ENCODE assay signal across 8 mouse cellular contexts in genomic region chr7:25676085-25676781, GRCm38 (mm10). TPM values are rescaled to one million over a fixed set of nuclear protein-coding genes. Genes with fewer than 3 reads are reported as not detected.
A peak's percentile ranks its signal among the peaks of the same experiment; 100 is the strongest.
DNase-seq lines count a peak whose midpoint lies in the region; ATAC-seq lines count a peak whose summit lies in the region.

No protein-coding gene starts in this region.

- intact Hi-C loops in heart, postnatal 10 days (cut with DNase I) = no loop called here

- no peaks in the 10 kb centered on the region for H3K9me3 ChIP-seq in kidney, embryonic 15.5 days (replicated peaks)
- H3K9me3 ChIP-seq in embryonic facial prominence, embryonic 14.5 days (ENCODE audit: control insufficient read depth, low read length) = no peaks in the 10 kb centered on the region
- no peaks in the 10 kb centered on the region for H3K9me3 ChIP-seq in neural tube, embryonic 14.5 days (ENCODE audit: control insufficient read depth, low read length)

- H3K9ac ChIP-seq in kidney, embryonic 15.5 days = no peak overlapping the region
- H3K9ac ChIP-seq in embryonic facial prominence, embryonic 14.5 days (ENCODE audit: low read depth, low read length) = no peak overlapping the region
- no peak overlapping the region for H3K9ac ChIP-seq in neural tube, embryonic 14.5 days (replicated peaks; ENCODE audit: low read depth, low read length)

- no peak for ATAC-seq in kidney, embryonic 15.5 days (replicated peaks; ENCODE audit: low FRiP score)
- peak; percentile 19; the same call in 1 of the 2 replicates for ATAC-seq in embryonic facial prominence, embryonic 14.5 days (ENCODE audit: low read depth)
- ATAC-seq in neural tube, embryonic 14.5 days (ENCODE audit: low read depth) = peak; percentile 39
- no peak for ATAC-seq in megakaryocyte, adult 5-6 weeks (ENCODE audit: poor library complexity, severe bottlenecking)

- H3K27me3 ChIP-seq in kidney, embryonic 15.5 days = peaks cover 56% of the 10 kb centered on the region
- peaks cover 36% of the 10 kb centered on the region for H3K27me3 ChIP-seq in embryonic facial prominence, embryonic 14.5 days (replicated peaks; ENCODE audit: control insufficient read depth, insufficient read depth, low read length)
- 0 out of 2 replicates have a peak, but pooled peaks cover 6% of the 10 kb centered on the region for H3K27me3 ChIP-seq in neural tube, embryonic 14.5 days (ENCODE audit: control insufficient read depth, insufficient read depth, low read length)

- no peak overlapping the region for H3K4me2 ChIP-seq in kidney, embryonic 15.5 days
- H3K4me2 ChIP-seq in embryonic facial prominence, embryonic 14.5 days (ENCODE audit: low read depth, low read length) = 0 out of 2 replicates have a peak overlapping the region, but pooled peaks have one; percentile 4
- no peak overlapping the region for H3K4me2 ChIP-seq in neural tube, embryonic 14.5 days (ENCODE audit: low read depth, low read length)

- WGBS in kidney, embryonic 15.5 days = 69% methylated on average over 15 of the region's 15 CpGs
- 53% methylated on average over 15 of the region's 15 CpGs for WGBS in embryonic facial prominence, embryonic 14.5 days
- WGBS in neural tube, embryonic 14.5 days = 35% methylated on average over 15 of the region's 15 CpGs

- peak; percentile 89 for DNase-seq in kidney, adult 11 months
- DNase-seq in embryonic facial prominence, embryonic 14.5 days (ENCODE audit: low spot score) = peak; percentile 79
- DNase-seq in heart, postnatal 10 days = peak; percentile 92 to 93
- peak; percentile 92 to 93 for DNase-seq in left cerebral cortex, adult 18-20 months (ENCODE audit: low spot score in 2 of 2)
- no peak for DNase-seq in B cell, adult 2 months

- peaks cover 20% of the 10 kb centered on the region for H3K4me1 ChIP-seq in kidney, embryonic 15.5 days
- peaks cover 12% of the 10 kb centered on the region; the same call in 1 of the 2 replicates for H3K4me1 ChIP-seq in embryonic facial prominence, embryonic 14.5 days (ENCODE audit: control insufficient read depth, insufficient read depth, low read length)
- H3K4me1 ChIP-seq in neural tube, embryonic 14.5 days (ENCODE audit: control insufficient read depth, insufficient read depth, low read length) = peaks cover 8% of the 10 kb centered on the region; the same call in 1 of the 2 replicates

- H3K36me3 ChIP-seq in kidney, embryonic 15.5 days = no peaks in the 10 kb centered on the region
- H3K36me3 ChIP-seq in embryonic facial prominence, embryonic 14.5 days (ENCODE audit: control insufficient read depth, insufficient read depth, low read length) = no peaks in the 10 kb centered on the region
- no peaks in the 10 kb centered on the region for H3K36me3 ChIP-seq in neural tube, embryonic 14.5 days (ENCODE audit: control insufficient read depth, insufficient read depth, low read length)

- no peak overlapping the region for H3K4me3 ChIP-seq in kidney, embryonic 15.5 days (replicated peaks)
- no peak overlapping the region for H3K4me3 ChIP-seq in embryonic facial prominence, embryonic 14.5 days (ENCODE audit: low read depth, low read length)
- H3K4me3 ChIP-seq in neural tube, embryonic 14.5 days (ENCODE audit: low read depth, low read length) = no peak overlapping the region

- no peak overlapping the region for H3K27ac ChIP-seq in kidney, embryonic 15.5 days
- H3K27ac ChIP-seq in embryonic facial prominence, embryonic 14.5 days (replicated peaks; ENCODE audit: low read depth, low read length) = no peak overlapping the region
- H3K27ac ChIP-seq in neural tube, embryonic 14.5 days (ENCODE audit: low read depth, low read length) = peak overlapping the region; percentile 30

RNA-seq across cellular contexts. Expression of gene Tmem91, which starts 1.3 kb away (rescaled TPM):
- 2.4 and 2.8 TPM in 2 replicates for polyA plus RNA-seq in kidney, embryonic 15.5 days (2015; fragmentation: Nextera tagmentation; extraction: Ambion mirVana)
- polyA plus RNA-seq in embryonic facial prominence, embryonic 14.5 days (2014; fragmentation: Nextera tagmentation; extraction: Ambion mirVana) = 1.9 and 3.0 TPM in 2 replicates
- not detected for total RNA-seq in heart, postnatal 10 days (2021)
- total RNA-seq in left cerebral cortex, adult 18-20 months (2021) = 10 to 100 TPM; 23.6 to 26.5 TPM
- 39.7 and 66.3 TPM in 2 replicates for polyA plus RNA-seq in neural tube, embryonic 14.5 days (2014; fragmentation: Nextera tagmentation; extraction: Ambion mirVana)
- 0.68 and 0.91 TPM in 2 replicates for total RNA-seq in megakaryocyte, adult 5-6 weeks (2015)
- total RNA-seq in megakaryocyte, adult 5-6 weeks (2017) = not detected in 2 replicates

RNA-seq across cellular contexts. Expression of gene B9d2, which starts 4.3 kb away (rescaled TPM):
- polyA plus RNA-seq in kidney, embryonic 15.5 days (2015; fragmentation: Nextera tagmentation; extraction: Ambion mirVana) = 28.4 and 32.3 TPM in 2 replicates
- 25.1 and 27.5 TPM in 2 replicates for polyA plus RNA-seq in embryonic facial prominence, embryonic 14.5 days (2014; fragmentation: Nextera tagmentation; extraction: Ambion mirVana)
- 10 to 100 TPM; 12.3 to 14.3 TPM for total RNA-seq in heart, postnatal 10 days (2021)
- total RNA-seq in left cerebral cortex, adult 18-20 months (2021) = 10 to 100 TPM; 22.9 to 24.3 TPM
- polyA plus RNA-seq in neural tube, embryonic 14.5 days (2014; fragmentation: Nextera tagmentation; extraction: Ambion mirVana) = 37.1 and 38.3 TPM in 2 replicates
- 24.8 and 32.0 TPM in 2 replicates for total RNA-seq in megakaryocyte, adult 5-6 weeks (2015)
- total RNA-seq in megakaryocyte, adult 5-6 weeks (2017) = 26.7 and 44.6 TPM in 2 replicates

RNA-seq across cellular contexts. Expression of gene Tgfb1, which starts 10.6 kb away (rescaled TPM):
- 3.0 and 3.1 TPM in 2 replicates for polyA plus RNA-seq in kidney, embryonic 15.5 days (2015; fragmentation: Nextera tagmentation; extraction: Ambion mirVana)
- polyA plus RNA-seq in embryonic facial prominence, embryonic 14.5 days (2014; fragmentation: Nextera tagmentation; extraction: Ambion mirVana) = 3.0 and 3.9 TPM in 2 replicates
- total RNA-seq in heart, postnatal 10 days (2021) = 10 to 100 TPM; 43.6 to 45.5 TPM
- 1 to 10 TPM; 7.9 to 9.2 TPM for total RNA-seq in left cerebral cortex, adult 18-20 months (2021)
- 0.42 and 1.1 TPM in 2 replicates for polyA plus RNA-seq in neural tube, embryonic 14.5 days (2014; fragmentation: Nextera tagmentation; extraction: Ambion mirVana)
- total RNA-seq in megakaryocyte, adult 5-6 weeks (2015) = 281 and 286 TPM in 2 replicates
- 42.2 and 47.4 TPM in 2 replicates for total RNA-seq in megakaryocyte, adult 5-6 weeks (2017)

RNA-seq across cellular contexts. Expression of gene Exosc5, which starts 17.3 kb away (rescaled TPM):
- polyA plus RNA-seq in kidney, embryonic 15.5 days (2015; fragmentation: Nextera tagmentation; extraction: Ambion mirVana) = 81.2 and 87.5 TPM in 2 replicates
- polyA plus RNA-seq in embryonic facial prominence, embryonic 14.5 days (2014; fragmentation: Nextera tagmentation; extraction: Ambion mirVana) = 62.3 and 65.1 TPM in 2 replicates
- 10 to 100 TPM; 17.9 to 20.6 TPM for total RNA-seq in heart, postnatal 10 days (2021)
- 10 to 100 TPM; 23.5 to 24.4 TPM for total RNA-seq in left cerebral cortex, adult 18-20 months (2021)
- polyA plus RNA-seq in neural tube, embryonic 14.5 days (2014; fragmentation: Nextera tagmentation; extraction: Ambion mirVana) = 38.1 and 40.2 TPM in 2 replicates
- total RNA-seq in megakaryocyte, adult 5-6 weeks (2015) = 31.5 and 33.7 TPM in 2 replicates
- 19.4 and 20.9 TPM in 2 replicates for total RNA-seq in megakaryocyte, adult 5-6 weeks (2017)

RNA-seq across cellular contexts. Expression of gene Bckdha, which starts 17.5 kb away (rescaled TPM):
- polyA plus RNA-seq in kidney, embryonic 15.5 days (2015; fragmentation: Nextera tagmentation; extraction: Ambion mirVana) = 65.2 and 70.1 TPM in 2 replicates
- 47.0 and 54.4 TPM in 2 replicates for polyA plus RNA-seq in embryonic facial prominence, embryonic 14.5 days (2014; fragmentation: Nextera tagmentation; extraction: Ambion mirVana)
- total RNA-seq in heart, postnatal 10 days (2021) = 100 to 1,000 TPM in 1 of 2 experiments, 10 to 100 TPM in 1; 94.3 to 104 TPM
- total RNA-seq in left cerebral cortex, adult 18-20 months (2021) = 10 to 100 TPM; 35.7 to 40.7 TPM
- 37.6 and 39.2 TPM in 2 replicates for polyA plus RNA-seq in neural tube, embryonic 14.5 days (2014; fragmentation: Nextera tagmentation; extraction: Ambion mirVana)
- 40.4 TPM in 2 replicates for total RNA-seq in megakaryocyte, adult 5-6 weeks (2015)
- 39.9 and 50.1 TPM in 2 replicates for total RNA-seq in megakaryocyte, adult 5-6 weeks (2017)

Comparison
In these comparisons a context has a peak if more than half of its experiments do, and no peak if none do; other contexts are left out.
1. DNase-seq: peak in kidney, adult 11 months (single experiment), embryonic facial prominence, embryonic 14.5 days (single experiment), heart, postnatal 10 days (2 of 2) and left cerebral cortex, adult 18-20 months (2 of 2); none in B cell, adult 2 months (0 of 2).
2. ATAC-seq: peak in embryonic facial prominence, embryonic 14.5 days (single experiment) and neural tube, embryonic 14.5 days (single experiment); none in kidney, embryonic 15.5 days (single experiment) and megakaryocyte, adult 5-6 weeks (single experiment).
3. RNA of gene Tmem91, which starts 1.3 kb away (total RNA-seq): 23.6 to 26.5 TPM in left cerebral cortex, adult 18-20 months; 0.68 to 0.91 TPM in megakaryocyte, adult 5-6 weeks and not detected in heart, postnatal 10 days; every median in the first group is over 10 times any median in the second.
4. RNA of gene Tgfb1, which starts 10.6 kb away (total RNA-seq): 42.2 to 286 TPM in megakaryocyte, adult 5-6 weeks and 43.6 to 45.5 TPM in heart, postnatal 10 days; 7.9 to 9.2 TPM in left cerebral cortex, adult 18-20 months; every median in the first group is over 4 times any median in the second.